Mouse (Mus musculus) lung, embryonic 16.5 days (tissue): ENCODE data around the gene Dcn. TPM values are rescaled to one million over a fixed set of nuclear protein-coding genes. Genes with fewer than 3 reads are reported as not detected.
A peak's percentile ranks its signal among the peaks of the same experiment; 100 is the strongest.

Source experiments
- ATAC-seq: fragments of 200-750 bp; cut with Nextera tagmentation; 2 replicates; pipeline ENCODE4 v1.8.0; 2017; ENCODE audit warnings: low read depth, mild to moderate bottlenecking, moderate library complexity
- H3K27ac ChIP-seq: fragments of 300-500 bp; sonication (generic); 2 replicates; pipeline ENCODE4 v1.5.1; 2014; ENCODE audit warnings: mild to moderate bottlenecking, control low read depth, low read length
- H3K27me3 ChIP-seq: fragments of 300-500 bp; sonication (generic); 2 replicates; pipeline ENCODE4 v1.6.1; 2014; ENCODE audit warnings: low read depth, low read length, mixed read lengths; ENCODE audit not compliant: control insufficient read depth, insufficient read depth
- H3K36me3 ChIP-seq: fragments of 300-500 bp; sonication (generic); 2 replicates; pipeline ENCODE4 v1.6.1; 2014; ENCODE audit warnings: low read length; ENCODE audit not compliant: control insufficient read depth, insufficient read depth
- H3K4me1 ChIP-seq: fragments of 300-500 bp; sonication (generic); replicated peaks from 2 replicates; pipeline ENCODE4 v1.6.1; 2014; ENCODE audit warnings: low read length, mixed read lengths; ENCODE audit not compliant: control insufficient read depth, insufficient read depth
- H3K4me2 ChIP-seq: fragments of 300-500 bp; sonication (generic); 2 replicates; pipeline ENCODE4 v1.6.1; 2014; ENCODE audit warnings: low read depth, low read length, control low read depth
- H3K4me3 ChIP-seq: fragments of 300-500 bp; sonication (generic); 2 replicates; pipeline ENCODE4 v1.5.1; 2014; ENCODE audit warnings: mild to moderate bottlenecking, low read length, control low read depth
- H3K9ac ChIP-seq: fragments of 300-500 bp; sonication (generic); 2 replicates; pipeline ENCODE4 v1.6.1; 2014; ENCODE audit warnings: low read length, control low read depth
- H3K9me3 ChIP-seq: fragments of 300-500 bp; sonication (generic); 2 replicates; pipeline ENCODE4 v1.6.1; 2016; ENCODE audit warnings: low read length; ENCODE audit not compliant: control insufficient read depth
- WGBS: fragments of 180-500 bp; shearing (Covaris S2); extraction: QIAGEN DNeasy Blood & Tissue Kit; methylation state at CpG from one replicate; pipeline ENCODE4 v1.1.7; 2014; 5-methylcytosine and 5-hydroxymethylcytosine counted together
- polyA plus RNA-seq: library from polyadenylated mRNA; unstranded; fragments of >200 nt; fragmentation: Nextera tagmentation; extraction: Ambion mirVana; gene quantifications from 2 replicates; pipeline ENCODE4 v1.2.1, GENCODE M21; 2015

The Dcn gene
- polyA plus RNA-seq, 1 experiment from 2014 or later = 179 TPM

GRCm38 (mm10) chr10:97475460-97475859 is 3.9 kb upstream of the Dcn start:
- WGBS = 33% methylated on average over 6 of the region's 6 CpGs
- no peak overlapping the region for H3K4me2 ChIP-seq
- ATAC-seq = no peak
- H3K27ac ChIP-seq = no peak overlapping the region
- H3K4me3 ChIP-seq = no peak overlapping the region
- H3K9me3 ChIP-seq = no peaks in the 10 kb centered on the region
- H3K36me3 ChIP-seq = no peaks in the 10 kb centered on the region
- no peak overlapping the region for H3K9ac ChIP-seq
- peaks cover 12% of the 10 kb centered on the region; the same call in 1 of the 2 replicates for H3K4me1 ChIP-seq
- H3K27me3 ChIP-seq = no peaks in the 10 kb centered on the region

- 0 out of 2 replicates have a peak, but pooled peaks cover 5% of the 10 kb centered on the region for H3K4me1 ChIP-seq
- H3K27ac ChIP-seq = peak overlapping the region; percentile 41
- H3K4me3 ChIP-seq = no peak overlapping the region
- H3K4me2 ChIP-seq = no peak overlapping the region
- 33% methylated on average over 3 of the region's 3 CpGs for WGBS
- H3K36me3 ChIP-seq = no peaks in the 10 kb centered on the region
- no peaks in the 10 kb centered on the region for H3K9me3 ChIP-seq
- no peak overlapping the region for H3K9ac ChIP-seq
- no peaks in the 10 kb centered on the region for H3K27me3 ChIP-seq
- ATAC-seq = peak; percentile 55; the same call in 1 of the 2 replicates
Measured at GRCm38 (mm10) chr10:97478259-97478658, 1.1 kb upstream of the Dcn start.

- Histone ChIP-seq H3K9ac (no peak overlapping the region), H3K4me2 (no peak overlapping the region), H3K27me3 (no peaks in the 10 kb centered on the region), H3K4me3 (no peak overlapping the region), H3K27ac (no peak overlapping the region), H3K4me1 (0 out of 2 replicates have a peak, but pooled peaks cover 5% of the 10 kb centered on the region), H3K9me3 (no peaks in the 10 kb centered on the region), H3K36me3 (no peaks in the 10 kb centered on the region)
- 88% methylated on average over 5 of the region's 5 CpGs for WGBS
- ATAC-seq = no peak
Measured at GRCm38 (mm10) chr10:97482150-97482549, 2.7 kb downstream of the Dcn start.

- H3K36me3 ChIP-seq = no peaks in the 10 kb centered on the region
- H3K4me2 ChIP-seq = no peak overlapping the region
- no peak overlapping the region for H3K27ac ChIP-seq
- H3K4me3 ChIP-seq = no peak overlapping the region
- H3K9me3 ChIP-seq = no peaks in the 10 kb centered on the region
- 0 out of 2 replicates have a peak, but pooled peaks cover 2% of the 10 kb centered on the region for H3K4me1 ChIP-seq
- 18% methylated on average over 2 of the region's 2 CpGs for WGBS
- no peaks in the 10 kb centered on the region for H3K27me3 ChIP-seq
- H3K9ac ChIP-seq = no peak overlapping the region
- ATAC-seq = peak; percentile 59; the same call in 1 of the 2 replicates
Measured at GRCm38 (mm10) chr10:97484049-97484448, 4.6 kb downstream of the Dcn start.

GRCm38 (mm10) chr10:97485151-97485550 is 5.7 kb downstream of the Dcn start:
- Histone ChIP-seq H3K27me3 (no peaks in the 10 kb centered on the region), H3K4me1 (no peaks in the 10 kb centered on the region), H3K27ac (no peak overlapping the region), H3K36me3 (no peaks in the 10 kb centered on the region), H3K4me2 (no peak overlapping the region), H3K9me3 (no peaks in the 10 kb centered on the region), H3K4me3 (no peak overlapping the region), H3K9ac (no peak overlapping the region)
- 34% methylated on average over 2 of the region's 2 CpGs for WGBS
- ATAC-seq = no peak

- Histone ChIP-seq H3K9ac (no peak overlapping the region), H3K36me3 (no peaks in the 10 kb centered on the region), H3K4me3 (no peak overlapping the region), H3K9me3 (no peaks in the 10 kb centered on the region), H3K27ac (no peak overlapping the region), H3K4me1 (no peaks in the 10 kb centered on the region), H3K4me2 (no peak overlapping the region), H3K27me3 (no peaks in the 10 kb centered on the region)
- ATAC-seq = no peak
Measured at GRCm38 (mm10) chr10:97486085-97486484, 6.7 kb downstream of the Dcn start.

GRCm38 (mm10) chr10:97487269-97487989 is 8.0 kb downstream of the Dcn start:
- Histone ChIP-seq H3K27me3 (no peaks in the 10 kb centered on the region), H3K9me3 (no peaks in the 10 kb centered on the region), H3K27ac (no peak overlapping the region), H3K4me2 (no peak overlapping the region), H3K4me3 (no peak overlapping the region), H3K9ac (no peak overlapping the region), H3K36me3 (no peaks in the 10 kb centered on the region), H3K4me1 (no peaks in the 10 kb centered on the region)
- ATAC-seq = no peak
- 75% methylated on average over 6 of the region's 6 CpGs for WGBS

GRCm38 (mm10) chr10:97492367-97492980 is 13.1 kb downstream of the Dcn start:
- no peaks in the 10 kb centered on the region for H3K4me1 ChIP-seq

GRCm38 (mm10) chr10:97497646-97498045 is 18.2 kb downstream of the Dcn start:
- ATAC-seq = no peak
- Histone ChIP-seq H3K9me3 (no peaks in the 10 kb centered on the region), H3K27ac (no peak overlapping the region), H3K36me3 (no peaks in the 10 kb centered on the region), H3K9ac (no peak overlapping the region), H3K4me2 (no peak overlapping the region), H3K4me3 (no peak overlapping the region), H3K4me1 (no peaks in the 10 kb centered on the region), H3K27me3 (no peaks in the 10 kb centered on the region)
- WGBS = 43% methylated on average over 5 of the region's 5 CpGs

More at GRCm38 (mm10) chr10:97492367-97492980, 13.1 kb downstream of the Dcn start:
- no peak for ATAC-seq
- Histone ChIP-seq H3K4me2 (no peak overlapping the region), H3K36me3 (no peaks in the 10 kb centered on the region), H3K4me3 (no peak overlapping the region), H3K27me3 (no peaks in the 10 kb centered on the region), H3K9ac (no peak overlapping the region), H3K9me3 (no peaks in the 10 kb centered on the region), H3K27ac (no peak overlapping the region)
- whole genome bisulfite sequencing = 70% methylated on average over 4 of the region's 4 CpGs
